Mouse (Mus musculus) forebrain, embryonic 11.5 days (tissue): ENCODE measurements around the gene 1810009A15Rik. TPM values are rescaled to one million over a fixed set of nuclear protein-coding genes. Genes with fewer than 3 reads are reported as not detected.
"Not testable (repeated sequence)": the region's sequence is repeated elsewhere in the genome, so short reads cannot be mapped to it uniquely, and the experiment has no call there.

Experiments used
- ATAC-seq: fragments of 200-750 bp; cut with Nextera tagmentation; replicated peaks from 2 replicates; pipeline ENCODE4 v1.8.0; 2017; ENCODE audit warnings: moderate TSS enrichment; ENCODE audit not compliant: low FRiP score
- DNase-seq: peaks from one replicate; pipeline ENCODE4 v3.0.0-alpha.2; 2017; ENCODE audit warnings: low spot score
- H3K27ac ChIP-seq: fragments of 300-500 bp; sonication (generic); 2 replicates; pipeline ENCODE4 v1.5.1; 2014; ENCODE audit warnings: low read depth, low read length
- H3K27me3 ChIP-seq: fragments of 300-500 bp; sonication (generic); 2 replicates; pipeline ENCODE4 v1.6.1; 2014; ENCODE audit warnings: mild to moderate bottlenecking, low read length, mixed read lengths; ENCODE audit not compliant: control insufficient read depth, insufficient read depth
- H3K36me3 ChIP-seq: fragments of 300-500 bp; sonication (generic); 2 replicates; pipeline ENCODE4 v1.6.1; 2014; ENCODE audit warnings: mild to moderate bottlenecking, low read length, moderate library complexity, mixed read lengths; ENCODE audit not compliant: control insufficient read depth, insufficient read depth
- H3K4me1 ChIP-seq: fragments of 300-500 bp; sonication (generic); replicated peaks from 2 replicates; pipeline ENCODE4 v1.6.1; 2014; ENCODE audit warnings: low read length, mixed read lengths; ENCODE audit not compliant: control insufficient read depth, insufficient read depth
- H3K4me2 ChIP-seq: fragments of 300-500 bp; sonication (generic); 2 replicates; pipeline ENCODE4 v1.6.1; 2014; ENCODE audit warnings: low read depth, mild to moderate bottlenecking, low read length, moderate library complexity, mixed read lengths; ENCODE audit not compliant: severe bottlenecking
- H3K4me3 ChIP-seq: fragments of 300-500 bp; sonication (generic); 2 replicates; pipeline ENCODE4 v1.5.1; 2014; ENCODE audit warnings: low read depth, low read length
- H3K9ac ChIP-seq: fragments of 300-500 bp; sonication (generic); 2 replicates; pipeline ENCODE4 v1.6.1; 2014; ENCODE audit warnings: low read length
- H3K9me3 ChIP-seq: fragments of 300-500 bp; sonication (generic); 2 replicates; pipeline ENCODE4 v1.6.1; 2016; ENCODE audit warnings: low read length, mixed read lengths; ENCODE audit not compliant: control insufficient read depth
- WGBS: fragments of 180-500 bp; shearing (Covaris S2); extraction: QIAGEN DNeasy Blood & Tissue Kit; methylation state at CpG from one replicate; pipeline ENCODE4 v1.1.7; 2014; 5-methylcytosine and 5-hydroxymethylcytosine counted together
- polyA plus RNA-seq: library from polyadenylated mRNA; unstranded; fragments of >200 nt; fragmentation: Nextera tagmentation; extraction: Ambion mirVana; gene quantifications from 2 replicates; pipeline ENCODE4 v1.2.1, GENCODE M21; 2014

Gene 1810009A15Rik
- polyA plus RNA-seq, 1 experiment from 2014 or later: 124 TPM

DNA sequence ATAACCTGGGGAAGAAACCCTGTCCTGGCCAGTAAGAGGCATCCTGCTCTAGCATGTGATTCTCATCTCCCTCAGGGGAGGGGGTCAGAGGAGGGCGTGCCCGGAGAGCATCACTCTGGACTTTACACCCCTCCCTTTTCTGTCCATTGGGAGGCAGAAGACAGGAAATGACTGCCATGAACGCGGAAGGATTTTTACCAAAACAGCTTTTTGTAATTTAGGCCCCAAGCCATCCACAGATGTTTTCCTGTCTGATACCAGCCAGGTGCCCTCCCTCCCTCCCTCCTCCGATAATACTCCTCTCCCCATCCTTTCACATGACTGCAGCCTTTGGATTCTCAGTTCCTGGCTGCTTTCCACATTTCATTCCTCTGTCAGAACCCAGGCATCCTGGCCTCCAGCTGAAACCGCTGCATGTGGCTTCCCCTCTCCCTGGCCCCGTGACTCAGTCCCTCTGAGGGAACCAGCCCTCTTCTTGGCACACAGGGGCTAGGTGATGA is 38.2 kb upstream of the 1810009A15Rik start, which contains the start of gene Lrrn4cl:
Gene Lrrn4cl (plus strand): TSS at position 367 of the 500 bp plus-strand sequence.
- no peaks in the 10 kb centered on the region for H3K27me3 ChIP-seq
- no peak for DNase-seq
- no peak within 1 kb of the TSS for H3K4me2 ChIP-seq
- no peaks in the 10 kb centered on the region for H3K9me3 ChIP-seq
- no peak within 1 kb of the TSS for H3K4me3 ChIP-seq
- no peak for ATAC-seq
- WGBS: 39% methylated on average over 7 of the region's 7 CpGs
- H3K27ac ChIP-seq: no peak within 1 kb of the TSS
- no peaks in the 10 kb centered on the region for H3K4me1 ChIP-seq
- H3K36me3 ChIP-seq: peaks cover 3% of the 10 kb centered on the region; the same call in 1 of the 2 replicates
- H3K9ac ChIP-seq: no peak within 1 kb of the TSS

DNA sequence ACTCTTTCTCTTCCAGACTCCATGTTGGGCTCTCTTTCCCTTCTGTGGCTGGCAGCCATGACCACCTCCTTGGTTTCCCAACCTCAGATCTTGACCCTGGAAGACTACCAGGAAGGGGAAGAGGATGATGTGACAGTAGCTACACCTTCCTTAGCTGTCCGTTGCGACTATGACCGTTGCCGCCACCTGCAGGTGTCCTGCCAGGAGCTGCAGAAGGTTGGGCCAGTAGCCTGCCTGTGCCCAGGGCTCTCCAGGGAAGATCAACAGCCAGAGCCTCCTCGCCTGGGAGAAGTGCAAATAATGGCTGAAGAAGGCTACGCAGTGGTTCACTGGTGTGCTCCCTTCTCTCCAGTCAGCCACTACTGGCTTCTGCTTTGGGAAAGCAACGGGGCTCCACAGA is 37.0 kb upstream of the 1810009A15Rik start:
- no peak overlapping the region for H3K4me2 ChIP-seq
- no peaks in the 10 kb centered on the region for H3K36me3 ChIP-seq
- no peak overlapping the region for H3K9ac ChIP-seq
- H3K27ac ChIP-seq: no peak overlapping the region
- DNase-seq (no peak), ATAC-seq (no peak)
- no peaks in the 10 kb centered on the region for H3K27me3 ChIP-seq
- H3K4me3 ChIP-seq: no peak overlapping the region
- no peaks in the 10 kb centered on the region for H3K4me1 ChIP-seq
- 58% methylated on average over 7 of the region's 7 CpGs for WGBS
- H3K9me3 ChIP-seq: no peaks in the 10 kb centered on the region

DNA sequence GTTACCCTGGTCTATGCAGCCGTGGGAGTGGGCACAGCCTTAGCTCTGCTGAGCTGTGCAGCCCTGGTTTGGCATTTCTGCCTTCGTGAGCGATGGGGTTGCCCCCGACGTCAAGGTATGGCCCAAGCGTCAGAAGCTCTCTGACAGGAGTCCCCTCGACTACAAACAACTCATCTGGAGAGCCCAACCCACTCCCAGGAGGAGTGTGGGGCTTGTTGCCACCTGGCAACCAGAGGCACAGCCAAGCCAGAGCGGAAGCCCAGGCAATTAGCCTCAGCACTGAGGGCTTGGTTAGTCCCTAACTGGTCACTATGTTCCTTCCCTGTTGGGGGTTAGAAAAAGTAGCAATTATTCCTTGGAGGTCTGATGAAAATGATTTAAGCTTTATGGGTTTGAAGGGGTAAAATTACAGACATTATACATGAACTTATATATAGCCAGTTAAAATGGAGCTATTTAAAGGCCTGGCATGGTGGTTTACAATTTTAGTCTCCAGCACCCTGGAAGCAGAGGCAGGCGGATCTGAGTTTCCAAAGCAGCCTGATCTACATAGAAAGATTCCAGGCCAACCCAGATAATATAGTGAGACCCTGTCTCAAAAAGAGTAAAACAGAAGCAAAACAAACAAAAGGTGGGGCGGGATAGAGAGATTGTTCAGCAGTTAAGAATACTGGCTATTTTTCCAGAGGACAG is 36.3 kb upstream of the 1810009A15Rik start:
- ATAC-seq (no peak), DNase-seq (no peak)
- H3K4me2 ChIP-seq: no peak overlapping the region
- no peak overlapping the region for H3K27ac ChIP-seq
- H3K9me3 ChIP-seq: no peaks in the 10 kb centered on the region
- H3K9ac ChIP-seq: no peak overlapping the region
- no peaks in the 10 kb centered on the region for H3K27me3 ChIP-seq
- no peaks in the 10 kb centered on the region for H3K4me1 ChIP-seq
- H3K4me3 ChIP-seq: no peak overlapping the region
- no peaks in the 10 kb centered on the region for H3K36me3 ChIP-seq
- 65% methylated on average over 10 of the region's 10 CpGs for WGBS

DNA sequence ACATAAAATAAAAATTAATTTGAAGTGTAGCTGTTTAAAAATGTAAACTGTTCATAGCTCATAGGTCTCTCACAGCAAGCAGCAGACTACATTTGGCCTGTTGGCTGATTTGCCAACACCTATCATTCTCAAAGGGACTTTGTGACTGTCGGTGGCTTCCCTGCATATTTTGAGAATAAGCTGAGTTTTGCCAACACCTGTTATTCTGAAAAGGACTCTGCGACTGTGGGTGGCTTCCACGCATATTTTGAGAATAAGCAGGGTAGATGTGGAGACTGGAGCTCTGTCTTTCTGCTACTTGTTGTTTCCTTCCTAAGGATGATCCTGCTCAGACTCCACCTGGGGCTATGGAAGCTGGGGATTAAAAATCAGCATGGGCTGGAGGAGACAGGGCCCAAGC is 35.5 kb upstream of the 1810009A15Rik start:
- Histone ChIP-seq H3K27me3 (no peaks in the 10 kb centered on the region), H3K4me1 (no peaks in the 10 kb centered on the region), H3K9ac (no peak overlapping the region), H3K27ac (no peak overlapping the region), H3K9me3 (no peaks in the 10 kb centered on the region), H3K4me2 (no peak overlapping the region), H3K4me3 (no peak overlapping the region), H3K36me3 (no peaks in the 10 kb centered on the region)
- 87% methylated on average over 3 of the region's 3 CpGs for whole genome bisulfite sequencing
- DNase-seq (no peak), ATAC-seq (no peak)

DNA sequence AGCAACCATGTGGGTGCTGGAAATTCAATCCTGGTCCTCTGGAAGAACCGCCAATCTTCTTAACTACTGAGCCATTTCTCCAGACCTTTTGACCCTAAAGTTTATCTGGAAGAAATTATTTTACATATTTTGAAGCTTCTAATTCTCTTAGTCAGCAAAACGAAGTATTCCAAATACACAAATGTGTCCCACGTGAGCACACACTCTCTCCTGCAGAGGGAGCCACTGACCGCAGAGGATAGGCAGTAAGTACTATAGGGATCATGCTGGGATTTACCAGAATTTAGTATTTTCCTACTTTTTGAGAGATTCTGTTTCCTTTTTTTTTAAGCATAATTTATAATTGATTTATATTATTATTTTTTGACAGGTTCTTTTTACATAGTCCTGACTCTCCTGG is 31.0 kb upstream of the 1810009A15Rik start:
- no peaks in the 10 kb centered on the region for H3K27me3 ChIP-seq
- DNase-seq: no peak
- no peak overlapping the region for H3K4me3 ChIP-seq
- no peaks in the 10 kb centered on the region for H3K36me3 ChIP-seq
- H3K9me3 ChIP-seq: no peaks in the 10 kb centered on the region
- 46% methylated on average over 4 of the region's 4 CpGs for WGBS
- H3K9ac ChIP-seq: no peak overlapping the region
- H3K4me2 ChIP-seq: no peak overlapping the region
- ATAC-seq: no peak
- no peak overlapping the region for H3K27ac ChIP-seq
- no peaks in the 10 kb centered on the region for H3K4me1 ChIP-seq

DNA sequence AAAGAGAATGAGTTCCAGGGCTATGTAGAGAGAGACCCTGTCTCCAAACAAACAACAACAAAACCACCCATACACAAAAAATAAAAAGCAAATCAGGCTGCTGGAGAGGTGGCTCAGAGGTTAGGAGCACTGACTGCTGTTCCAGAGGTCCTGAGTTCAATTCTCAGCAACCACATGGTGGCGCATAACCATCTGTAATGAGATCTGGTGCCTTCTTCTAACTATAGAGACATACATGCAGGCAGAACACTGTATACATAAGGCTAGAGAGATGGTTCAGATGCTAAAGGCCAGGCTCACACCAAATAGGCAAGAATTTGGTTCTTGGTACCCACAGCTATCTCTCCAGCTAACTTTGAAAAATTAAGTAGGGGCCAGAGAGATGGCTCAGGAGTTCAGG is 29.6 kb upstream of the 1810009A15Rik start:
- 31% methylated on average over 1 of the region's 1 CpGs for WGBS
- H3K4me1 ChIP-seq: no peaks in the 10 kb centered on the region
- no peak overlapping the region for H3K9ac ChIP-seq
- H3K27ac ChIP-seq: no peak overlapping the region
- H3K36me3 ChIP-seq: no peaks in the 10 kb centered on the region
- H3K9me3 ChIP-seq: no peaks in the 10 kb centered on the region
- ATAC-seq (no peak), DNase-seq (no peak)
- H3K4me3 ChIP-seq: no peak overlapping the region
- H3K27me3 ChIP-seq: no peaks in the 10 kb centered on the region
- no peak overlapping the region for H3K4me2 ChIP-seq

DNA sequence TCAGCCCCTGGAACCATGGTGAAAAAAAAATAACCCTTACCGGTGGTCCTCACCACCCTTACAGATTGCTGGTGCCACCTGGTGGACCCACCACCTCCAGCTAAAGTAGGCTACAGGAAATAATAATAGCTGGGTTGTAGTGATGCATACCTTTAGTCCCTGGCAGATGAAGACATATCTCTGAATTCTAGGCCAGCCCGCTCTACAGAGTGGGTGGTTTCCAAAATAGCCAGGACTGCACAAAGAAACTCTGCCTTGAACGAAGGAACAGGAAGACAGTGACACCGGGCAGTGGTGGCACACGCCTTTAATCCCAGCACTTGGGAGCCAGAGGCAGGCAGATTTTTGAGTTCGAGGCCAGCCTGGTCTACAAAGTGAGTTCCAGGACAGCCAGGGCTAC is 24.4 kb upstream of the 1810009A15Rik start:
- Histone ChIP-seq H3K36me3 (no peaks in the 10 kb centered on the region), H3K9ac (no peak overlapping the region), H3K27me3 (no peaks in the 10 kb centered on the region), H3K4me1 (no peaks in the 10 kb centered on the region), H3K27ac (no peak overlapping the region), H3K9me3 (no peaks in the 10 kb centered on the region), H3K4me3 (no peak overlapping the region), H3K4me2 (no peak overlapping the region)
- DNase-seq (no peak), ATAC-seq (no peak)
- WGBS: 84% methylated on average over 6 of the region's 6 CpGs

DNA sequence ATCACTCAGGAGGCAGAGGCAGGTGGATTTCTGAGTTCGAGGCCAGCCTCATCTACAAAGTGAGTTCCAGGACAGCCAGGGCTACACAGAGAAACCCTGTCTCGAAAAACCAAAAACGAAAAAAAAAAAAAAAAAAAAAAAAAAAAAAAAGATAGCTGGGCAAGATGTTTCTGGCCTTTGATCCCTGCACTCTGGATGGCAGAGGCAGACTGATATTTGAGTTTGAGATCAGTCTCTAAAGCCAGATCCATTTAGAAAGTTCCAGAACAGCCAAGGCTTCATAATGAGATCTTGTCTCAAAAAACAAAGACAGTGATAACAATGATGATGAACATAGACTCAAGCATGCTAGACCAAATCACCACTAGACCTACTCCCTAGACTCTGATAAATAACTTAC is 18.3 kb upstream of the 1810009A15Rik start:
- not testable (repeated sequence) for H3K4me2 ChIP-seq, H3K27ac ChIP-seq

DNA sequence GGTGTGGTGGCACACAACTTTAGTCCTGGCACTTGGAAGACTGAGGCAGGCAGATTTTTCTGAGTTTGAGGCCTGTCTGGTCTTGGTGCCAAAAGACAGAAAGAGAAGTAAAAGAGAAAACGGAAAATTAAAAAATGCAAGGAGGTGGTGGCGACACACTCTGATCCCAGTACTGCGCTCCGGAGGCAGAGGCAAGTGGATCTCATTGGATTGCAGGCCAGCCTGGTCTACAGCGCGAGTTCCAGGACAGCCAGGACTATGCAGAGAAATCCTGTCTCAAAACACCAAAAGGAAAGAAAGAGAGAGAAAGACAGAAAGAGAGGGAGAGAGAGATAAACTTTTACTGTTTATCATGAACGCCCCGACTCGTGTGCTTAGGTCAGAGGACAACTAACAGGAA is 17.8 kb upstream of the 1810009A15Rik start:
- H3K4me1 ChIP-seq: peaks cover 7% of the 10 kb centered on the region; the same call in 1 of the 2 replicates
- DNase-seq: no peak
- H3K36me3 ChIP-seq: peaks cover 4% of the 10 kb centered on the region; the same call in 1 of the 2 replicates
- H3K27me3 ChIP-seq: no peaks in the 10 kb centered on the region
- H3K9ac ChIP-seq: peak overlapping the region; percentile 60
- no peaks in the 10 kb centered on the region for H3K9me3 ChIP-seq
- ATAC-seq: peak; percentile 25; the same call in 1 of the 2 replicates
- H3K4me3 ChIP-seq: peak overlapping the region; percentile 96
- H3K4me2 ChIP-seq: peak overlapping the region; percentile 88
- no peak overlapping the region; the same call in 1 of the 2 replicates for H3K27ac ChIP-seq
- WGBS: 67% methylated on average over 9 of the region's 9 CpGs

More for the DNA sequence above, 18.3 kb upstream of the 1810009A15Rik start:
- H3K4me3 ChIP-seq: peak overlapping the region; percentile 96; the same call in 1 of the 2 replicates
- H3K4me1 ChIP-seq, ATAC-seq, DNase-seq, H3K9me3 ChIP-seq, H3K36me3 ChIP-seq, H3K27me3 ChIP-seq: not testable (repeated sequence)
- 81% methylated on average over 3 of the region's 3 CpGs for WGBS
- peak overlapping the region; percentile 60 for H3K9ac ChIP-seq
